Mouse (Mus musculus) liver, embryonic 13.5 days (tissue): ENCODE results near the gene Slc2a1. TPM values are rescaled to one million over a fixed set of nuclear protein-coding genes. Genes with fewer than 3 reads are reported as not detected.

ENCODE experiments used
- ATAC-seq: fragments of 200-750 bp; cut with Nextera tagmentation; 2 replicates; pipeline ENCODE4 v1.8.0; 2017; ENCODE audit warnings: low read depth, mild to moderate bottlenecking, moderate number of reproducible peaks, moderate library complexity
- DNase-seq: peaks from one replicate; pipeline ENCODE4 v3.0.0; 2022
- H3K27ac ChIP-seq: fragments of 300-500 bp; sonication (generic); 2 replicates; pipeline ENCODE4 v1.5.1; 2015; ENCODE audit warnings: moderate library complexity, mild to moderate bottlenecking, inconsistent platforms
- H3K27me3 ChIP-seq: fragments of 300-500 bp; sonication (generic); 2 replicates; pipeline ENCODE4 v1.6.1; 2015; ENCODE audit warnings: mild to moderate bottlenecking, inconsistent platforms
- H3K36me3 ChIP-seq: fragments of 300-500 bp; sonication (generic); 2 replicates; pipeline ENCODE4 v1.6.1; 2015; ENCODE audit warnings: mild to moderate bottlenecking, inconsistent platforms
- H3K4me1 ChIP-seq: fragments of 300-500 bp; sonication (generic); replicated peaks from 2 replicates; pipeline ENCODE4 v1.6.1; 2015; ENCODE audit warnings: inconsistent platforms
- H3K4me2 ChIP-seq: fragments of 300-500 bp; sonication (generic); 2 replicates; pipeline ENCODE4 v1.6.1; 2015; ENCODE audit warnings: inconsistent platforms, mild to moderate bottlenecking, moderate library complexity
- H3K4me3 ChIP-seq: fragments of 300-500 bp; sonication (generic); replicated peaks from 2 replicates; pipeline ENCODE4 v1.5.1; 2015; ENCODE audit warnings: mild to moderate bottlenecking, inconsistent platforms
- H3K9ac ChIP-seq: fragments of 300-500 bp; sonication (generic); 2 replicates; pipeline ENCODE4 v1.6.1; 2015; ENCODE audit warnings: mild to moderate bottlenecking, inconsistent platforms
- H3K9me3 ChIP-seq: fragments of 300-500 bp; sonication (generic); replicated peaks from 2 replicates; pipeline ENCODE4 v1.6.1; 2016; ENCODE audit warnings: inconsistent platforms
- WGBS: fragments of 180-500 bp; shearing (Covaris S2); methylation state at CpG from one replicate; pipeline ENCODE4 v1.1.7; 2015; ENCODE audit not compliant: insufficient replicate concordance; 5-methylcytosine and 5-hydroxymethylcytosine counted together
- polyA plus RNA-seq: library from polyadenylated mRNA; unstranded; fragments of >200 nt; fragmentation: Nextera tagmentation; extraction: Ambion mirVana; gene quantifications from 2 replicates; pipeline ENCODE4 v1.2.1, GENCODE M21; 2015

Gene Slc2a1
- polyA plus RNA-seq, 1 experiment from 2014 or later = 272 TPM

DNA sequence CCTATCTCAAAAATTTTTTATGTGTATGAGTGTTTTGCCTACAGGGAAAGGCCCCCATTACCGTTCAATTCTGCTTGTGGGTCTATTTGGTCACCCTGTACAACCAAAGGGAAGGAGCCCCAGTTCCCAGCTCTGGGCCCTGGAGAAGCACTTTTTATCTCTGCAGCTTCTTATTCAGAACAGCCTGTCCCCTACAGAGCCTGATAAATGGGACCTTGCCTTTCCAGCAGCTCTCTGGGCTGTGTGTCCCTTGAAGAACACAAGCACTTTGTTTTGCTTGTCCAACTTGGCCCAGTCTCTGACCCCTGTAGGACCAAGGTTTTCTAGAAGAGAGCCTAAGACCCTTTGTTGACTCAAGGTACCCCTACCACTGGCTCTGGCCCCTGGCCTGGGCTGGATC lies 20.6 kb downstream of the Slc2a1 start:
- 81% methylated on average over 1 of the region's 1 CpGs for whole genome bisulfite sequencing
- Histone ChIP-seq H3K4me2 (0 out of 2 replicates have a peak overlapping the region, but pooled peaks have one; percentile 21), H3K27ac (peak overlapping the region; percentile 68), H3K9me3 (no peaks in the 10 kb centered on the region), H3K27me3 (no peaks in the 10 kb centered on the region), H3K9ac (peak overlapping the region; percentile 52), H3K4me1 (peaks cover 71% of the 10 kb centered on the region), H3K4me3 (no peak overlapping the region), H3K36me3 (peaks cover 100% of the 10 kb centered on the region)
- no peak for DNase-seq
- no peak for ATAC-seq

DNA sequence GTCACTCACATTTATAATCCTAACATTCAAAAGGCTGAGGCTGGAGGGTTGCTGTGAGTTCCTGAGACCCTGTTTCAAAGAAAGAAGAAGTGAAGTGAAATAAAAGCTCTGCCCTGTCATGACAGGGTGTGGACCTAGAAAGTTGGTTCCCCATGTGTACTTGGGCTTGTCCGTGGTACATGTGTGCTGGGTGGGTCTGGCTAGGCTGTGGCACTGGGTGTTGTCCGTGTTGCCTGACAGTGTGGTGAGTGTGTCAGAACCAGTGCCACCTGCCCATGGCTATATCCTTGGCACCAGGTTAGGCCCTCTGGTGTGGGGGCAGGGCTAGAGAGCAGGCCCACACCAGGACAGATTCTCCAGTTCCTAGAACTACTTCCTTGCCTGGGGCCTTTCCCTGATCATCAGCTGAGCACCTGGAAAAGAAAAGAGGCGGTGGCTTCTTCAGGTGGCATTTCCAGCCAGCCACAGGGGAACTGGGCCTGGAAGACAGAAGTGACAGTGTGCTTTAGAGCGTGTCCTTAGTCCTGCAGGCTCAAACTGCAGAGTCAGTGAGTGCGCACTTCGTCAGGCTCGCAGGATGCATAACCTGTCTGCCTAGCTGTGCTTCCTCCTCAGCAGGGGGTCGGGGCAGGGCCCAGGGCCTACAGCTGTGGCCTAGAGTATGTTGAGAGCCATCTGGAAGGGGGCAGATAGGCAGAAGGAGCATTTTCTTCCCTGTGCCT lies 22.8 kb downstream of the Slc2a1 start:
- H3K27ac ChIP-seq = no peak overlapping the region; the same call in none of the 2 replicates
- WGBS = 87% methylated on average over 8 of the region's 8 CpGs
- H3K9me3 ChIP-seq = no peaks in the 10 kb centered on the region
- peaks cover 100% of the 10 kb centered on the region for H3K36me3 ChIP-seq
- H3K9ac ChIP-seq = no peak overlapping the region
- no peak for DNase-seq
- H3K27me3 ChIP-seq = no peaks in the 10 kb centered on the region
- H3K4me3 ChIP-seq = no peak overlapping the region
- peaks cover 58% of the 10 kb centered on the region for H3K4me1 ChIP-seq
- ATAC-seq = peak; percentile 7; the same call in 1 of the 2 replicates
- no peak overlapping the region for H3K4me2 ChIP-seq

DNA sequence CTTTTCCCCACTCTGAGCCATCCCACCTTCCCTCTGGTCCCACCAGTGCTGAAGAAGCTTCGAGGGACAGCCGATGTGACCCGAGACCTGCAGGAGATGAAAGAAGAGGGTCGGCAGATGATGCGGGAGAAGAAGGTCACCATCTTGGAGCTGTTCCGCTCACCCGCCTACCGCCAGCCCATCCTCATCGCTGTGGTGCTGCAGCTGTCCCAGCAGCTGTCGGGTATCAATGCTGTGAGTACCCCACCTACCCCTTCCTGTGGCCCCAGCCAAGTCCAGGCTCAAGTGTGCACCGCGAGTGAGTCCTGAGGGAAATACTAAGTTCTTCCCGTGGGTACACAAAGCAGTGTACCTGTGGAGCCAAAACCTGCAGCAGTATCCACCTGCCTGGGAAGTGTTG lies 24.8 kb downstream of the Slc2a1 start:
- Histone ChIP-seq H3K4me2 (no peak overlapping the region), H3K9ac (no peak overlapping the region), H3K9me3 (no peaks in the 10 kb centered on the region), H3K4me3 (no peak overlapping the region), H3K36me3 (peaks cover 100% of the 10 kb centered on the region), H3K27ac (0 out of 2 replicates have a peak overlapping the region, but pooled peaks have one; percentile 4), H3K27me3 (no peaks in the 10 kb centered on the region), H3K4me1 (peaks cover 58% of the 10 kb centered on the region)
- DNase-seq = no peak
- no peak for ATAC-seq
- 91% methylated on average over 13 of the region's 13 CpGs for WGBS

GRCm38 (mm10) chr4:119133860-119134259 lies 25.3 kb downstream of the Slc2a1 start:
- H3K4me2 ChIP-seq = no peak overlapping the region
- 92% methylated on average over 13 of the region's 13 CpGs for WGBS
- H3K9me3 ChIP-seq = no peaks in the 10 kb centered on the region
- no peak overlapping the region for H3K9ac ChIP-seq
- peak overlapping the region; percentile 4; the same call in 1 of the 2 replicates for H3K27ac ChIP-seq
- H3K27me3 ChIP-seq = no peaks in the 10 kb centered on the region
- H3K4me3 ChIP-seq = no peak overlapping the region
- no peak for DNase-seq
- H3K36me3 ChIP-seq = peaks cover 100% of the 10 kb centered on the region
- ATAC-seq = no peak
- H3K4me1 ChIP-seq = peaks cover 57% of the 10 kb centered on the region

GRCm38 (mm10) chr4:119137313-119137712 lies 28.8 kb downstream of the Slc2a1 start:
- Histone ChIP-seq H3K27ac (peak overlapping the region; percentile 47; the same call in 1 of the 2 replicates), H3K36me3 (peaks cover 68% of the 10 kb centered on the region)
- ATAC-seq = no peak

GRCm38 (mm10) chr4:119138171-119138570 lies 29.7 kb downstream of the Slc2a1 start:
- no peak overlapping the region for H3K9ac ChIP-seq
- 0 out of 2 replicates have a peak, but pooled peaks cover 4% of the 10 kb centered on the region for H3K27me3 ChIP-seq
- DNase-seq = peak; percentile 63
- H3K36me3 ChIP-seq = peaks cover 60% of the 10 kb centered on the region
- 61% methylated on average over 18 of the region's 18 CpGs for WGBS
- H3K9me3 ChIP-seq = no peaks in the 10 kb centered on the region
- H3K27ac ChIP-seq = peak overlapping the region; percentile 20; the same call in 1 of the 2 replicates
- H3K4me2 ChIP-seq = 0 out of 2 replicates have a peak overlapping the region, but pooled peaks have one; percentile 5
- ATAC-seq = peak; percentile 63
- peaks cover 50% of the 10 kb centered on the region for H3K4me1 ChIP-seq
- no peak overlapping the region for H3K4me3 ChIP-seq

More at GRCm38 (mm10) chr4:119137313-119137712, 28.8 kb downstream of the Slc2a1 start:
- WGBS = 46% methylated on average over 8 of the region's 8 CpGs
- Histone ChIP-seq H3K4me2 (no peak overlapping the region), H3K9me3 (no peaks in the 10 kb centered on the region), H3K4me3 (no peak overlapping the region), H3K27me3 (0 out of 2 replicates have a peak, but pooled peaks cover under 1% of the 10 kb centered on the region), H3K4me1 (peaks cover 47% of the 10 kb centered on the region), H3K9ac (no peak overlapping the region)
- DNase-seq = no peak

DNA sequence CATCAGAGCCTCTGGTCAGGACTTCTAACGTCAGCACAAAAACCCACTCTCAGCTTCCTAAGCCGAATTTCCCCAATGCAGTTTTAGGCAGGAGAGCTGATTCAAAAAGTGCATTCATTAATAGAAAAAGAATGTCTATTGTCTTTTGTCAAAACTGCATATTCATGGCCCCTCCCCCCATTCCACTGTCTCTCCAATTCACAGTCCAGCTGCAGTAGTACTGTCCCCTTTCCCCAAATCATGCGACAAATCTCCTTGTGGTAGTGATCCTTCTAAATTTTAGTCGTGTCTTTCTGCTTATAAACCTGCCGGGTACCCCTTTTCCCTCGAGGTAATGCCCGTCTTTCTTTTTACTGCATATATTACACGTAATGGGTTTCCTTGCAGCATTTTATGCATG lies 30.3 kb downstream of the Slc2a1 start:
- DNase-seq (no peak), ATAC-seq (no peak)
- Histone ChIP-seq H3K27ac (0 out of 2 replicates have a peak overlapping the region, but pooled peaks have one; percentile 20), H3K4me2 (no peak overlapping the region), H3K9me3 (no peaks in the 10 kb centered on the region), H3K36me3 (peaks cover 54% of the 10 kb centered on the region), H3K4me1 (peaks cover 50% of the 10 kb centered on the region), H3K27me3 (peaks cover 8% of the 10 kb centered on the region; the same call in 1 of the 2 replicates), H3K4me3 (no peak overlapping the region), H3K9ac (no peak overlapping the region)
- WGBS = 71% methylated on average over 8 of the region's 8 CpGs

- H3K9me3 ChIP-seq = 0 out of 2 replicates have a peak, but pooled peaks cover 4% of the 10 kb centered on the region
- H3K9ac ChIP-seq = no peak overlapping the region
- no peak overlapping the region for H3K4me3 ChIP-seq
- peaks cover 14% of the 10 kb centered on the region for H3K27me3 ChIP-seq
- H3K4me1 ChIP-seq = peaks cover 50% of the 10 kb centered on the region
- peak overlapping the region; percentile 57; the same call in 1 of the 2 replicates for H3K27ac ChIP-seq
- no peak overlapping the region for H3K4me2 ChIP-seq
- no peak for ATAC-seq
- DNase-seq = no peak
- 44% methylated on average over 3 of the region's 3 CpGs for WGBS
- peaks cover 40% of the 10 kb centered on the region for H3K36me3 ChIP-seq
These were observed 31.6 kb downstream of the Slc2a1 start for GRCm38 (mm10) chr4:119140126-119140525.

GRCm38 (mm10) chr4:119141191-119141590 lies 32.7 kb downstream of the Slc2a1 start:
- WGBS = 58% methylated on average over 10 of the region's 10 CpGs
- H3K9me3 ChIP-seq = 0 out of 2 replicates have a peak, but pooled peaks cover 4% of the 10 kb centered on the region
- no peak overlapping the region for H3K4me3 ChIP-seq
- peaks cover 29% of the 10 kb centered on the region for H3K36me3 ChIP-seq
- DNase-seq (no peak), ATAC-seq (0 out of 2 replicates have a peak, but pooled peaks have one; percentile 13)
- H3K9ac ChIP-seq = no peak overlapping the region
- peaks cover 14% of the 10 kb centered on the region for H3K27me3 ChIP-seq
- H3K4me1 ChIP-seq = peaks cover 43% of the 10 kb centered on the region
- peak overlapping the region; percentile 2 for H3K27ac ChIP-seq
- no peak overlapping the region for H3K4me2 ChIP-seq

DNA sequence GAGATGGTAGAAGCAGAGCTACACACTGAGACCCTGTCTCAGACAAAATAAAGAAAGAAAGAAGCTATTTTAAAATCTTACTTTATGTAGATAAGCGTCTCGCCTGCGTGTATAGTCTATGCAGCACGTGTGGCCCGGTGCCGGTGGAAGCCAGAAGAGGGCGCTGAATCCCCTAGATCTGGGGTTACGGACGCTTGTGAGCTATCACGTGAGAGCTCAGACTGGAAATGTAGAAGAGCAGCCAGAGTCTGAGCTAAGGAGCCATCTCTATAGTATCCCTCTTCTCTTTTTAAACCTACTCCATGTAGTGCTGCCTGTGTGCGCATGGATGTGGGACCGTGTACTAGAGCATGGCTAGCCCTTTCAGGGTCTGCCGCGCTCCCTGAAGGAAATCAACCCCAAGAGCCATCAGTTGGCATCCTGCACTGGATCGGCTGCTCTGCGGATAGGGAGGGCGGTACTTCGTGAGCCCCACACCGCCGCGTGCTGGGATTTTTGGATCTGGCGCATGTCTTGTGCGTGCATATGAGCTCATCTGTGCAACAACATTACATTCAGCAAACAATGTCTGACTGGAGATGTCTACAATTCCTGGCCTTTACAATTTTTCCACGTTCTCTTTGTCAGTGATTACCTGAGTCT lies 33.8 kb downstream of the Slc2a1 start:
- ATAC-seq (peak; percentile 51), DNase-seq (peak; percentile 79)
- 27% methylated on average over 24 of the region's 24 CpGs for WGBS
- 0 out of 2 replicates have a peak, but pooled peaks cover 4% of the 10 kb centered on the region for H3K9me3 ChIP-seq
- peaks cover 31% of the 10 kb centered on the region for H3K4me1 ChIP-seq
- peak overlapping the region; percentile 44 for H3K4me2 ChIP-seq
- H3K27me3 ChIP-seq = peaks cover 14% of the 10 kb centered on the region
- H3K4me3 ChIP-seq = no peak overlapping the region
- peak overlapping the region; percentile 42; the same call in 1 of the 2 replicates for H3K9ac ChIP-seq
- H3K27ac ChIP-seq = no peak overlapping the region
- H3K36me3 ChIP-seq = peaks cover 18% of the 10 kb centered on the region

- Histone ChIP-seq H3K4me2 (no peak overlapping the region), H3K9me3 (0 out of 2 replicates have a peak, but pooled peaks cover 4% of the 10 kb centered on the region), H3K27ac (no peak overlapping the region), H3K9ac (no peak overlapping the region), H3K36me3 (no peaks in the 10 kb centered on the region), H3K27me3 (peaks cover 18% of the 10 kb centered on the region), H3K4me1 (peaks cover 4% of the 10 kb centered on the region), H3K4me3 (no peak overlapping the region)
- ATAC-seq = no peak
- DNase-seq = no peak
- 81% methylated on average over 7 of the region's 7 CpGs for WGBS
These were observed 38.3 kb downstream of the Slc2a1 start for GRCm38 (mm10) chr4:119146816-119147215.
